Mouse (Mus musculus) gonadal fat pad, adult 2 months (tissue): ENCODE measurements around the gene 9630041A04Rik. TPM values are rescaled to one million over a fixed set of nuclear protein-coding genes. Genes with fewer than 3 reads are reported as not detected.

Experiments
- DNase-seq: peaks from one replicate; pipeline ENCODE4 v3.0.0-alpha.2; 2012; ENCODE audit warnings: low read depth
- polyA plus RNA-seq: library from polyadenylated mRNA; depleted of rRNA; stranded (reverse); fragments of >200 nt; gene quantifications from 2 replicates; pipeline ENCODE4 v1.2.3, GENCODE M21; 2012; rRNA removed

Gene 9630041A04Rik
- 0.14 TPM in 1 of 2 replicates, not detected in the other for polyA plus RNA-seq

DNA sequence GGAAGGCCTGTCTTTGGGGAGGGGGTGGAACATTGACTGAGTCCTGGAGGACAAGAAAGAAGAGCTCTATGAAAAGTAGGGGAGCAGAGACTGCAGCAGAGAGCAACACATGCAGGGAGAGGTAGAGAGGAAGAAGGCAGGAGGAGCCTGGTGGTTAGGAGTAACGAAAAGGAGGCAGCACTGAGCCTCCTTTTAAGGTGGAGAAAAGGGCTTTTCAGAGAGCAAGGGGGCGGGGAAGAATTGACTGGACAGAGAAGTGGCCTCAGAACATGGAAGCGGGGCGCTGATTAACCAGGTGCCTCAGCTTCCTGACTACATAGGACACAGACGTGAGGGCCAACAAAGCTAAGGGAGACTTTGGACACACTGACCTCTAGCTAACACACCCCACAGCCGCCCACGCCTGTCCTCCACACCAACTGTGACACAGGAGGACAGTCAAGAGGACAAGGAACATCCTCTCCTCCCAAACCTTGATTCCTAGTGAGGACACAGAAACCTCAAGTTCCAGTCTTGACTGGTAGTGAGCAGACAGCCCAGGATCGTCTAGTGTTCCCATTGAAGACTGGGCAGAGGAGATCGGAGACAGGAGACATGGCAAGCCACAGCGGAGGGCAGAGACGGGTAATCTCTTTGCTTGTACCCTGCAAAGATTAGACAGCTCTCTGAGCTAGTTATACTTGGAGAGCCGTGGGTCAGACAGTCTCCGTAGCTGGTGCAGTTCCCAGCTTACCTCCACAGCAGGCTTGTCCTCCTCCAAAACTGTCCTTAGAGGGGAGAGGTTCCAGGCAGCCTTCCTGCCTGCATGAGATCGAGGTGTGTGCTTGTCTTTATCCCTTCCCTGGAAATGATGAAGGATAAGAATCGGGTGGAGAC lies at the start of gene 9630041A04Rik:
9630041A04Rik (plus strand) TSS at position 246 of the 876 bp plus-strand sequence.
- DNase-seq: no peak

DNA sequence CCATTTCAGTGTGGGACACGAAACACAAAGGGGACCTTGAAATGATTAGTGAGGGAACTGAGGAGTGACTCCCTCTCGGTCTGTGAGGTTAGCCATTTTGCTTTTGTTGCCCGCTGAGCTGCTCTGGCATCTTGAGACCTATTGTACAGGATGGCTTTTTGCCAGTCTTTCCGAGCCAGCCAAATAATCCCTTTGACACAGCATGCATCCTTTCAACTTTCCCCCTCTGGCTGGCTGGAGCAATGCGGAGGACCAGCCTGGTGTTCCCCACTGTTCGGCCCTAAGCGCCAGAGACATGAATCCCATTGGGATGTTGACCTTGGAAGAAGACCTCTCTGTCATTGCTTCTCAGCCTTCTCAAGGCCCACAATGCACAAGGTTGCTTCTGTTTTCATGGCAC lies 37.7 kb upstream of the 9630041A04Rik start:
- no peak for DNase-seq

- DNase-seq: no peak
Measured at GRCm38 (mm10) chr9:101825626-101826025, 36.0 kb upstream of the 9630041A04Rik start.

DNA sequence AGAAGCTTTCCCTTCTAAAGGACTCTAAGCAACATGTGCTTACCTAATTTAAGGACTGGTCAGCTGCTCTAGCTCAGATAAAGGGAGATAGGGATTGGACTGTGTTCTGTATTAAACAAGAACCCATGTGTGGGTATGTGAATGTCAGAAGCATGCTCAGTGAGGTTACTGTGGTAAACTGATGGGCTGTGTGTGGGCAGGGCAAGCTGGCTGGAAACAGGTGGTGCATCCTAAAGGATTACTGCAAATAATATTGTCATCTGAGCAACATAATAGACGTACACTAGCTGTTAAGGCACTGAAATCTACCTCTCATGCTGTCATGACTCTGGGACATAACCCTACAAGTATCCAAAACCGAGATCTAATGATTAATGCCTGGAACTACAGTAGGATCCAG lies 28.0 kb upstream of the 9630041A04Rik start:
- DNase-seq: no peak

- DNase-seq: no peak
Measured at GRCm38 (mm10) chr9:101841101-101841500, 20.5 kb upstream of the 9630041A04Rik start.

GRCm38 (mm10) chr9:101843893-101844292 lies 17.7 kb upstream of the 9630041A04Rik start:
- no peak for DNase-seq

DNA sequence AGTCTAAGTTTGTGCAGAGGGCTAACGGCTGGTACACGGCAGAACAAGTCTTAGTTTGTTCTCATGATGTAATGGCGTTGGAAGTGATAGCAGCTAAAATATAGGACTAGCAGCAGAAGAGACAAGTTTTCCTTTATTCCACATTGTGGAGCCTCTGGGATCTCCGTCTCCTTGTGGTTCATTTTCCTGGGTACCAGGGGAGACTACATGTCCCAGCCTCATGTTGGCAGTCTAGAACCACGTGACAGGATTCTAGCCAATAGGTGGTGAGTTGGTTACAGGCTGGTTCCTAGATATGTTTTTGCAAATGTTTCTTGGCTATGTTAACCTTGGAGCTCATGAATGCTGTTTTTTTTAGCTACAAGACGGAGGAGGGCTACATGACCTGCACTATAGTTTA lies 15.9 kb upstream of the 9630041A04Rik start:
- no peak for DNase-seq

DNA sequence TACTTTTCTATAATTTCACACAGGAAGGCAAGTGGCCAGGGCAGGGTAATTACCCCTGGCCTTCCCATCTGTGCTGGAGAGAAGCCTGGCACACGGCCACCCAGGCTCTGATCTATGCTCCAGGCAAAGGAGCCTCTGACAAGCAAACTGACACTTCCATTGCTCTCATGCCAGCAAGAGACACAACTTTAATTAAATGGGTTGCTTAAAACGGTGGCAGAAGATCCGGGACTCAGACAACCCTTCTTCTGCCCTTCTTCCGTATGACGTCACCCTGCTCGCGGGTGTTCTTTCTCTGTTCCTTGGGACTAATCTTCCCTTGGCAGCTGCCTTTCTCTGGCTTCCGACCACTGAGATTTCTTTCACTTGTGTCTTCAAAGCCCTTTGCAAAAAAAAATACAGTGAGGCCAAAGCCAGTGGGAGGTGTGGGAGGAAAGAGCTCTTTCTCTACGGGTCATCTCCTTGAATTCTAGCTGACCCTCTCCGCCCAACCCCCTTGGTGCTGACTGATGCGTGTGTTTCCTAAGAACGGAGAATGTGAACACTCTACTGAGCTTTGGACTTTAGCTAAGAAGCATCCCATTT lies 932 bp downstream of the 9630041A04Rik start:
- no peak for DNase-seq

DNA sequence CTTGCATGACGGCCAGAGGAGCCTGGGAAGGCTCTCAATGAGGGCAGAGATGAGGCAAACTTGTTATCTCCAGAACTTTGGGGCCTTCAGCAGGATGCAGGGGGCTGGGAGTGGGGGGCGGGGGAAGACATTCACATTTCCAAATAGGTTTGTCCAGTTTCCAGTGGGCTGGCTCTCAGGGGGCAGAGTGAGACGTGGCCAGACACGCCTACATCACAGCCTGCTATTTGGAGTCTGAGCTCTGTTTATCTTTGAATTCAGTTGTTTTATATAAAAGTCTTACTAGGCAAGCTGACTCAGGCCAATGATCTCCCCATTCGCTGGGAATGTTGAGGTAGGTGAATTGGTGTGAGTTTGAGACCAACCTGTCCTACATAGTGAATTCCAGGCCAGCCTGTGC lies 1.5 kb downstream of the 9630041A04Rik start:
- no peak for DNase-seq

DNA sequence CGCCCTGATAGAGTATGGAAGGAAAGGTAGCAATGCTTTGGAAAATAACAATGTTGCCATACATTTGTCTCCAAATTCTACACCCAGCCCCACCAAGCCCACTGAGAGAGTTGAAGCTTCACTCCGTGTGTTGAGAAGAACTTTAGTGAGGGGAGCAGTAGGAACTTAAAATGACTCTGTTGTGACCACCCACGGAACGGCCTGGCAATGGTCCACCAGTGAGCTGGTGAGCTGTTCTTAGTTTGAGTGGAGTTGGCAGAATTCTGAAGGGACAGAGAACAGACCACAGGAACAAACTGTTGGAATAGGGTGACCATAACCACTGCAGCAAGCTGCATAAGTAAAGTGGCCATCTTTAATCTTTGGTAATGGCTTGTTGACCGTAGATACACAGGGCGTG lies 7.0 kb downstream of the 9630041A04Rik start:
- DNase-seq: no peak

GRCm38 (mm10) chr9:101870034-101870433 lies 8.4 kb downstream of the 9630041A04Rik start:
- DNase-seq: no peak

DNA sequence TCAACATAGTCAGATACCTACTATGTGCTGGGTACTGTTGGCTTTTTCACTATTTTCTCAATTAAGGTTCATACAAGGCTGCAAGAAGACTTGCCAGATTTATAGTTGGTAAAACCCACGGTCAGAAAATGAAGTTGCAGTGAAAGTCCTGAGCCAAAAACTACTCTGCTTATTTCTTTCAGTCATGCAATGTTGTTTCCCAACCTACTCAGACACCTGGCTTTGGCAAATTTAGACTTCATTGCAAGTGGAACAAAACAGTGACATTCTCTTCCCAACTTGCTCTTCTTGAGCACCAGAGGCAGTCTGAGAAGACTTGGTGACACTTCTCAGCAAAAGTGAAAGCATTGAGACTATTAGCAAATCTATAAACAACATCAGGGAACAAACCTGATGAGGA lies 13.7 kb downstream of the 9630041A04Rik start:
- DNase-seq: no peak

DNA sequence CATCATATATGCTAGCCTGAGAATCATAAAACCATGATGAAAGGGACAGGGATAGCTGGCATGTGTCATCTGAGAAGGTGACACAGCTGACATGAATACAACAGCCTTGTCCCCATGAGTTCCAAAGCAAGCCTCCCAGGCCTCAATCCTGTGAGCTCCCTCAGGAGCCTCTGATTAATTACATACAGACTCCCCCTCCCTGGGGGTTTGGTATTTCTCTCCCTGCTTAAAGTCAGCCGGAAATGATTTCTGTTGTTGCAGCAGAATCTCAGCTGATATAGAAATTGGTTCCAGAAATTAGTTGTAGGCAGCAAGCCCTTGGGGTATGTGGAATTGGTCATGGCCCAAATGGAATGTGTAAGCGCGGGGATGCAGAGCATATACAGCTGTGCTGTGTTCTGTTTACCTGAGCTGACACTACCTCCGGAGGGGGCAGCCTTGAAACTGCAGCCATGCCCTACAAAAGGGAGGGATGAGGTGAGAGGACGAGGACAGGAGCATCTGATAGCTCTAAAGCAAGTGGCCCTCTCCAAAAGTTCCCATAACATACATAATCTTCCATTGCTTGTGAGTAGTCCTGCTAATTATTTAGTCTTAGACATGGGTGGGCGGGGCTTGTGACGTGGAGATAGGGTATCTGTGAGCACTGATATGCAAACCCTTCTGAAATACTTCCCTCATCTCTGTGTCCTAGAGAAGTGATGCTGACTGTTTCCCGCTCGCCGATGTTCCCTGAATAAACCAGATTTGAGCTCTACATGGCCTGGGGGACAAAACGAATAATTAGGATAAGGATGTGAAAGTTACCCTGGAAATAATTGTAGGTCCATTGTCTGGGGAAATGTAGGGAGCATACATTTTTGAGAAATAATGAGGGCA lies 15.7 kb downstream of the 9630041A04Rik start:
- DNase-seq: no peak

- DNase-seq: no peak
Measured at GRCm38 (mm10) chr9:101883295-101883694, 21.7 kb downstream of the 9630041A04Rik start.

DNA sequence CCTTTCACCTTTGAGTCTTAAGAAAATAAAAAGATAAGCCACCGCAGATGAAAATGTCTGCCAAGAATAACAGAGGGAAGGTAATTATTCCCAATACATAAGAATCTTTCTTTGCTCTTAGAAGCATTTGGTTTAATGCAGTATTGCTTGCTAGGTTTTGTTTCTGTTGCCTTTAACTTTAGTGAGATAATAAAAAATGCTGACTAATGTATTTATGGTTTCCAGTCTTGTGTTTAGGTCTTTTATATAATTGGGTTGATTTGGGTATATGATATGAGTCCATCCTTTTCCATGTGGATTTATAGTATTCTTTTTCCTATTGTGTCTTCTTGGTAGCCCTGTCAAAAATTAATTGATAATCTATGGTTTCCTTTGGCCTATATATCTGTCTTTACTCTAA lies 36.2 kb downstream of the 9630041A04Rik start:
- DNase-seq: no peak

- no peak for DNase-seq
Measured at GRCm38 (mm10) chr9:101903406-101903805, 41.8 kb downstream of the 9630041A04Rik start.

DNA sequence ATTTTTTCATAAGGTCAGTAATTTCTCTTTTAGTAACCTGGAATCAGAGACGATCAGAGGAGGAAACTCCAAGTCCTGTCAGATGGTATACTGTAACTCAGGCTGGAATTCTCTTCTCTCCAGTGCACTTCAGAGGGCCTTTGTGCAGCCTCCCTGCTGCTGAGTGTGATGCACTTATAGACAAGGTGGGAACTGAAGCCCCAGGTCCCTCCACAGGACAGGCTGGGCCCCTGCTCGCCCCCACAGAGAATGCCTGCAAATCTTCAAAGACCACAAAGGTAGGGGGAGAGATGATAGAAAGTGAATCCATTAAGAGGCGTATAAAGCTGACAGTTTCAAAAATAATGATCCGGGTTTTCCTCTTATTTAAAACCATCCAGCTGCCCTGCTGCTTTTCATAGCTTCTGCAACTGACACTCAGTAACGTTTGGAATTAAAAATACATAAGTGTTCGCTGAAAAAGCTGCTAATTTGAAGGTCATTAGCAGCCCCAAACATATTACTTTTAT lies 46.2 kb downstream of the 9630041A04Rik start:
- no peak for DNase-seq

- no peak for DNase-seq
Measured at GRCm38 (mm10) chr9:101908849-101909248, 47.2 kb downstream of the 9630041A04Rik start.

DNA sequence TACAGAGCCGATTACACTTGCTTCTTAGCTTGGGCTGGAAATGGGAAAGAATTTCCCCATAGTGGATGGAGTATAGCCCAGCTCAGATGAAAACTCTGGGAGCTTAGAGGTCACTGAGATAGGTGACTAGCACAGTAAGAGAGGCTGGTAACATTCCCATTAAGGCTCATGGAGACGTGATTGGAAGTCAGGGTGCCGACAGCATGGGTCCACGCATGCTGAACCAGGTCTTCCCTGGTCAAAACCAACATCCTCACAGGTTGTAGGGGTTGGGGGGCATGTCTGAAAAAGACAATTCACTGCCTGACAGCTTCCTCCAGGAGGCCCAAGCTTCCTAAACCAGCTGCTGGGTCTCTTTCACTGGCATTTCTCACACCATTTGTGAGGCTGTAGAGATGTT lies 47.9 kb downstream of the 9630041A04Rik start:
- DNase-seq: no peak

DNA sequence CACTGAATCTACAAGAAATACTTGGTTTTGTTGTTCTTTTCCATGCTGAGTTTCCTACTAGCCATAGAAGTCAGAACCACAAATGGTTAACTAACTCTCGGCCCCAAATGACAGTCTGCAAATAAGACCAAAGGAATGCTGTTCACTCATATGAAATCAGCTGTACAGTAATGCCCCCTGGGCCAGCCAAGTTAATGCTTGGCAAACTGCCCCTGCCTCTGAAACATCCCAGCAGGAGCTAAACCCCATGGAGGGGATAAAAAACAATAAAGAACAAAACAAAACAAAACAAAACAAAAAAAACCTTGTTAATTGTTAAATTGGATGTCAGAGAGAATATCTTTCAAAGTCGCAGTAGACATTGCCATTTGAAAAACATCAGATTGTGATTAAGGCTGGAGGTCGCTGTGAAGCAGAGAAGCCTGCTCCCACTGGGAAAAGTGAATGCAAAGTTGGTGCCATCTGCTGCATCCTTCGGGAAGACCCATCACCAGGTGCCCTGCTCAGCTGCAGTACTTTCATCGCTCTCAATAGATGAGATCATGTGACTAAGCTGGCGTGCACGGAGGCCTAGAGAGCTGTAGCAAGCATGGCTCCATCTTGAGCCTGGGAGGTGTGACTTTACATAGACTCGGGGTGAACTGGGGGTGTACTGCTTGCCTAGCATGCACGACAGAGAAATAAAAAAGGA lies 49.7 kb downstream of the 9630041A04Rik start:
- no peak for DNase-seq

DNA sequence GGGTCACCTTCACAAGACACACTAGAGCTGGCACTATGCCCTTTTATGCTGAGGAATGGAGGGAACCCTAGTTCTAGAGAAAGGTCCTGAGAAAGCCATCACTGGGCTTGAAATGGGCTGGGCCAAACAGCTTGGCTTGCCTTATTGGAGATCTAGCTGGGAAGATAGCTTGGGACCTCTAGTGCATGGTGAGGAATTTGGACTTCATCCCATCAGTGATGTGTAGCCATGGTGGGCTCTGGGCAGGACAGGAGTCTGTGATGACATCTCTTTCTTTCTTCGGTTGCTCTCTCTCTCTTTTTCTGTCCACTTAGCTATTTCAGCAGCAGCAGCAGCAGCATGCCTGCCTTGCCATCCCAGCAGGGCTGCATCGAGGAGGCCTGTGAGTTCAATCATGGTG lies 53.4 kb downstream of the 9630041A04Rik start:
- DNase-seq: no peak
